Mouse (Mus musculus) brain, embryonic 14.5 days (tissue): ENCODE measurements around the gene Icam5.

ENCODE experiments used
- CTCF ChIP-seq: fragments of 200-500 bp; IDR thresholded peaks from 2 replicates; pipeline ENCODE4 v1.5.1; 2012; ENCODE audit warnings: inconsistent platforms, mild to moderate bottlenecking, moderate library complexity, borderline replicate concordance; ENCODE audit not compliant: insufficient read depth, insufficient read length; ENCODE audit errors: extremely low read depth
- POLR2A ChIP-seq: fragments of 200-500 bp; IDR thresholded peaks from 2 replicates; pipeline ENCODE4 v1.6.1; 2012; ENCODE audit warnings: mild to moderate bottlenecking, inconsistent platforms, borderline replicate concordance; ENCODE audit not compliant: poor library complexity, insufficient read depth, insufficient read length, severe bottlenecking; ENCODE audit errors: extremely low read depth

DNA sequence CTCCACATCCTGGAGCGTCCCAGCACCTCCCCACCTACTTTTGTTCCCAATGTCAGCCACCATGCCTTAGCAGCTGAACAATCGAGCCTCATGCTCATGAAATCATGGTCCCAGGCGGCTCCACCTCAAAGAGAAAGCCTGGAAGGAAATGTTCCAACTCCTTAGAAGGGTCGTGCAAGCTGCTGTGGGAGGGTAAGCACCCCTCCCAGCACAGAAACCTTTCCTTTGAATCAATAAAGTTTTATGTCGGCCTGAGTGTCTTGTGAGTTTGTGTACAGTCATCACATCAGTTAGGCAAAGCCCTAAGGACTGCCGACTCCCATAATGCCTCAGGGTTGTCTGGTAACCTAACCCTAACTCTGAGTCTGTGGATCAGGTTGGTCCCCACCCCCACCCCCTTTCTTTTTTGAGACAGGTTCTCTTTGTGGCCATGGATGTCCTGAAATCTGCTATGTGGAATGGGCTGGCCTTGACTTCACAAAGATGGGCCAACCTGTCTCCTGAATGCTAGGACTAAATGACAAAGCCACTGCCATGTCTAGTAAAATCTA, 3.2 kb upstream of the Icam5 start:
- TF ChIP-seq CTCF, result no peak
- no peak for TF ChIP-seq POLR2A
